Mouse (Mus musculus) embryonic fibroblast, embryonic 13.5 days (primary cell): ENCODE measurements around the gene Bin2. TPM values are rescaled to one million over a fixed set of nuclear protein-coding genes. Genes with fewer than 3 reads are reported as not detected.
A peak's percentile ranks its signal among the peaks of the same experiment; 100 is the strongest.

Experiments
- H3K27ac ChIP-seq: 2 replicates; pipeline ENCODE4 v1.5.1; 2012; ENCODE audit warnings: low read length, control low read depth, inconsistent platforms; ENCODE audit not compliant: insufficient read depth
- H3K4me1 ChIP-seq: 2 replicates; pipeline ENCODE4 v1.6.1; 2011; ENCODE audit warnings: low read length; ENCODE audit not compliant: control insufficient read depth, insufficient read depth
- H3K4me3 ChIP-seq: 2 replicates; pipeline ENCODE4 v1.5.1; 2011; ENCODE audit warnings: mild to moderate bottlenecking, control low read depth, low read length; ENCODE audit not compliant: insufficient read depth
- CTCF ChIP-seq: IDR thresholded peaks from 2 replicates; pipeline ENCODE4 v1.5.1; 2011; ENCODE audit warnings: mild to moderate bottlenecking, control low read depth, low read length, moderate library complexity, borderline replicate concordance; ENCODE audit not compliant: insufficient read depth
- POLR2A ChIP-seq: IDR thresholded peaks from 2 replicates; pipeline ENCODE4 v1.6.1; 2011; ENCODE audit warnings: low read depth, mild to moderate bottlenecking, control low read depth, low read length, moderate library complexity
- polyA plus RNA-seq: library from polyadenylated mRNA; stranded (reverse); fragments of >200 nt; gene quantifications from 2 replicates; pipeline ENCODE4 v1.2.4, GENCODE M21; 2011; ENCODE audit warnings: low read depth; ENCODE audit not compliant: missing spikeins, insufficient read length

Gene Bin2
- polyA plus RNA-seq, 1 experiment: 1.2 TPM

GRCm38 (mm10) chr15:100601669-100602068, 67.7 kb downstream of the Bin2 start:
- H3K4me1 ChIP-seq: no peaks in the 10 kb centered on the region
- no peak for TF ChIP-seq POLR2A
- TF ChIP-seq CTCF: no peak
- no peak overlapping the region for H3K27ac ChIP-seq
- H3K4me3 ChIP-seq: no peak overlapping the region

DNA sequence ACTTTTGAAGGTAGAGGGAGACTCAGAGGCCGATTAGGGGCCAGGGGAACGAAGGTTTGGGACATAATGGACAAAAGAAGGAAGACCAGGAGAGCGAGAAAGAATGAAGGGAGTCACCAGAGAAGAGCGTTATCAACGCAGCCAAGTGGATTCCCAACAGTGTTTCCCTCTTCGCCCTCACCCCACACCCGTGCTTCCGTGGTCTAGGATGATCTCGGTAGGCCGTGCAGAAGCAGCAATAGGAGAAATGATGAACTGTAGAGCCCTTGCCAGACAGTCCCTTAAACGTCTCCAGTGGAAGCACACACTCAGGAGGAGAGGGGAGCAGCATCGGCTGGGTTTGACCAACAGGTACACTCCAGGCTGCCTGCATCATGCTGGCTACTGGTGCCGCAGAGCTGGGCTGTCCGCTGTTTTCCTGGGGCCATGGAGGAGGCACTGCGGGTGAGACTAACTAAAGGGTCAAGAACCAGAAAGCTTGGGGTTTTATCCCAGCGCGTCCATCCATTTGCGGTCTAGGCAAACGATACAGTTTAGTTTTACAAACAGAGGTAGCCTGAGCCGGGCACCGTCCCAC, 68.6 kb downstream of the Bin2 start:
- Histone ChIP-seq H3K4me1 (no peaks in the 10 kb centered on the region), H3K4me3 (no peak overlapping the region), H3K27ac (no peak overlapping the region)
- TF ChIP-seq CTCF (no peak), POLR2A (no peak)

- no peak overlapping the region for H3K27ac ChIP-seq
- H3K4me3 ChIP-seq: peak overlapping the region; percentile 46
- TF ChIP-seq POLR2A: no peak
- TF ChIP-seq CTCF: no peak
Measured at GRCm38 (mm10) chr15:100600047-100600695, 69.2 kb downstream of the Bin2 start.

DNA sequence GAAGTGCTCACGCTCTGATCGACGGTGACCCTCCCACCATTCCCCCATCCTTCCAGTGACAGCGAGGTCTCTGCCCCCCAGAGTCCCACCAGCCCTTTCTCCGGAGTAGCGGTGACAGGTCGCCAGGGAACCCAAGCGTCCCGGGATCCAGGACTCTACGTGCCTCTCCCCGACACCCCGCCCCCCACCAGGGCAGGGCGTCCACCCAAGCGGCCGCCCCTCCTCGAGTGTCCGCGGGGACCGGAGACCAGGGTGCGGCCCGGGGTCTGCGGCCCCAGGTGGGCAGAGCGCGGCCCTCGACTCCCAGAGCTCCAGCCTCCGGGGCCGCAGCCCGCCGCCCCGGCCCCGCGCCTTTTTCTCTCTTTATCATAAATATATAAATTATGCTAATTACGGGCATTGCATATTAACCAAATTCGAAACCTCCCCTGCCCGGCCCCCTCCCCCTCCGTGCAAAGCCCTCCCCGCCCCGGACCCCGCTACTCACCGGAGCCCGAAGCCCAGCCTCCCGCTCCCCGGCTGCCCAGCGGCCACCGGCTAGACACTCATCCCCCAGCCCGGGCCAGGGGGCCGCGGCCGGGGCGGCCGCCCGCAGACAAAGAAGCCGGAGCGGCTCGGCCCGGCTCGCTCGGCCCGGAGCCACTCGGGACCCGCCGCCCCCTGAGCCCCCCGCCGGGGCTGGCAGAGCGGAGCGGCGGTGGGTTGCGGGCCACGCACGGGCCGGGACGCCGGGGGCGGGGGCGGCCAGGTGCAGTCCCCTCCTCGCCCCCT, 69.9 kb downstream of the Bin2 start, which contains the start of gene Pou6f1:
Gene Pou6f1, minus strand, starts transcription at position 709 of the 771 bp plus-strand sequence.
- H3K4me3 ChIP-seq: peak within 1 kb of the TSS; percentile 46
- H3K4me1 ChIP-seq: no peaks in the 10 kb centered on the region
- no peak within 1 kb of the TSS for H3K27ac ChIP-seq
- TF ChIP-seq POLR2A: no peak
- TF ChIP-seq CTCF: no peak

More at GRCm38 (mm10) chr15:100600047-100600695, 69.2 kb downstream of the Bin2 start:
- no peaks in the 10 kb centered on the region for H3K4me1 ChIP-seq

DNA sequence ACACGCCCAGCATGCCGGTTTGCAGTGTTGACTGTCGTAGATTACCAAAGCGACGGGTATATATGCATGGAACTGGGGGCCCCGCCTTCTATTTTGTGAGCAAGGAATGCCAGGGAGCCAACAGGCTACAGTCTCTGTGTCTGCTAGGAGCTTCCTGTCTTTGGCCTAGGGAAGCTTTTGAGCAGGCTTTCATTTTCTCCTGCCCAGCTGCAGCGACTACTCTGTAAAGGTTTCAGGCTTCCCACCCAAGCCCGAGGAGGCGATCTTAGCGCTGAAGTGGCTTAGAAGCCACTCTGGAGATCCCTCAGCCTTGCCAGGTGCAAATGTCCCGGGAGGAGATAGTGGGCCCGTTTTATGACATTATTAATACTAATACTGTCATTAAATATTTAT, 70.5 kb downstream of the Bin2 start:
- Histone ChIP-seq H3K4me3 (peak overlapping the region; percentile 46), H3K27ac (no peak overlapping the region), H3K4me1 (no peaks in the 10 kb centered on the region)
- TF ChIP-seq POLR2A (peak; percentile 31; the same call in 1 of the 2 replicates), CTCF (no peak)

DNA sequence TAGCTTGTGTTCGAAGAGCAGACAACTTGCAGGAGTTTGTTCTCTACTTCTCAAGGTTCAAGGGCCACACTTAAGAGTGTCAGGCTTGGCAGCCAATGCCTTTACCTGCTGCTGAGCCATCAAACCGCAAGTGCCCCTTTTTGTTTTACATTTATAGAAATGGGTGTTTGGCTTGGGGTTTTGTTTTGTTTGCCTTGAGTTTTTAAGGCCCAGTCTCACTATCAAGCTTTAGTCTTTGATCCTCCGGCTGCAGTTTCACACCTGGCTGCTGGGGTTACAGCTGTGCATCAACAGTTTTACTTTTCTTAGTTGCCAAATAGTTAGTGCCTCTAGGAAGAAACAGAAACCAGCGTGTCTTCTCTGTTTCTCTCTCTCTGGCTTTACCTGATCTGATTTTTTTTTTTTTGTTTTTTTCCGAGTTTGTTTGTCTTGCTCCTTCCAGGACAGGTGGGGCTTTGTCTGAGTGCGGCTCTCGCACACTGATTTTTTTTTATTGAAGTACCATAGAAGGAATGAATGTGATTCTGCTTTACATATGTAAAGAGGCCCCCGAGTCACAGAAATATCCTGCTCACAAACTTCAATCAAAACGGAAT, 71.0 kb downstream of the Bin2 start:
- Histone ChIP-seq H3K4me1 (no peaks in the 10 kb centered on the region), H3K4me3 (peak overlapping the region; percentile 46; the same call in 1 of the 2 replicates), H3K27ac (no peak overlapping the region)
- TF ChIP-seq CTCF (no peak), POLR2A (no peak)

GRCm38 (mm10) chr15:100592817-100593216, 76.5 kb downstream of the Bin2 start:
- Histone ChIP-seq H3K4me3 (no peak overlapping the region), H3K27ac (no peak overlapping the region), H3K4me1 (no peaks in the 10 kb centered on the region)
- TF ChIP-seq POLR2A (no peak), CTCF (no peak)

Other genes starting within 250 kb of the Bin2 start
- not detected in 2 replicates for gene Gm5475, start 247.4 kb downstream of the Bin2 start, polyA plus RNA-seq
- gene Slc11a2, start 244.5 kb downstream of the Bin2 start, polyA plus RNA-seq: 40.3 and 48.5 TPM in 2 replicates
- gene Letmd1, start 200.5 kb downstream of the Bin2 start, polyA plus RNA-seq: 22.6 and 27.4 TPM in 2 replicates
- 9.3 and 10.8 TPM in 2 replicates for gene Csrnp2, start 174.1 kb downstream of the Bin2 start, polyA plus RNA-seq
- 15.6 and 20.3 TPM in 2 replicates for gene Tfcp2, start 117.5 kb downstream of the Bin2 start, polyA plus RNA-seq
- 12.8 and 16.9 TPM in 2 replicates for gene Pou6f1, start 69.6 kb downstream of the Bin2 start, polyA plus RNA-seq
- gene Dazap2, start 54.2 kb downstream of the Bin2 start, polyA plus RNA-seq: 103 and 126 TPM in 2 replicates
- not detected in 2 replicates for gene Smagp, start 32.6 kb downstream of the Bin2 start, polyA plus RNA-seq
- 2.4 and 3.4 TPM in 2 replicates for gene Cela1, start 18.4 kb upstream of the Bin2 start, polyA plus RNA-seq
- gene Galnt6, start 59.8 kb upstream of the Bin2 start, polyA plus RNA-seq: not detected in 2 replicates
- 1.2 and 2.9 TPM in 2 replicates for gene Slc4a8, start 92.2 kb upstream of the Bin2 start, polyA plus RNA-seq
- gene Scn8a, start 200.3 kb upstream of the Bin2 start, polyA plus RNA-seq: 0.09 TPM in 1 of 2 replicates, not detected in the other